Mouse (Mus musculus) spleen, adult 2 months (tissue): ENCODE results near the gene Fgf10. TPM values are rescaled to one million over a fixed set of nuclear protein-coding genes. Genes with fewer than 3 reads are reported as not detected.

Experiments used
- DNase-seq, 2 experiments: peaks; one replicate each; pipeline versions ENCODE4 v3.0.0 to v3.0.0-alpha.2; 2012 to 2021; ENCODE audit warnings: low spot score in 2 of 2, low read depth in 1 of 2
- H3K27ac ChIP-seq: fragments of 200-500 bp; 2 replicates; pipeline ENCODE4 v1.5.1; 2012; ENCODE audit warnings: low read length, inconsistent platforms; ENCODE audit not compliant: insufficient read depth
- H3K27me3 ChIP-seq: fragments of 200-500 bp; 2 replicates; pipeline ENCODE4 v1.6.1; 2012; ENCODE audit warnings: mild to moderate bottlenecking, moderate library complexity, low read length, inconsistent platforms; ENCODE audit not compliant: control insufficient read depth, insufficient read depth
- H3K36me3 ChIP-seq: fragments of 200-500 bp; 2 replicates; pipeline ENCODE4 v1.6.1; 2012; ENCODE audit warnings: mild to moderate bottlenecking, low read length, inconsistent platforms; ENCODE audit not compliant: control insufficient read depth, insufficient read depth
- H3K4me1 ChIP-seq: fragments of 200-500 bp; 2 replicates; pipeline ENCODE4 v1.6.1; 2011; ENCODE audit warnings: inconsistent platforms; ENCODE audit not compliant: control insufficient read depth, insufficient read depth, insufficient read length
- H3K4me3 ChIP-seq: fragments of 200-500 bp; 2 replicates; pipeline ENCODE4 v1.5.1; 2011; ENCODE audit warnings: mild to moderate bottlenecking, inconsistent platforms; ENCODE audit not compliant: insufficient read depth, insufficient read length; ENCODE audit errors: extremely low read depth
- CTCF ChIP-seq: fragments of 200-500 bp; IDR thresholded peaks from 2 replicates; pipeline ENCODE4 v1.5.1; 2011; ENCODE audit warnings: mild to moderate bottlenecking, inconsistent platforms; ENCODE audit not compliant: insufficient read depth, insufficient read length, insufficient replicate concordance; ENCODE audit errors: extremely low read depth
- POLR2A ChIP-seq: fragments of 200-500 bp; IDR thresholded peaks from 2 replicates; pipeline ENCODE4 v1.6.1; 2011; ENCODE audit warnings: low read depth, low read length, inconsistent platforms
- WGBS: fragments of 180-500 bp; shearing (Covaris S2); methylation state at CpG from one replicate; pipeline ENCODE4 v1.1.7; 2018; 5-methylcytosine and 5-hydroxymethylcytosine counted together
- polyA plus RNA-seq: library from polyadenylated mRNA; depleted of rRNA; stranded (reverse); fragments of >200 nt; gene quantifications from 2 replicates; pipeline ENCODE4 v1.2.3, GENCODE M21; 2012

Fgf10 gene
- polyA plus RNA-seq, 1 experiment, result not detected

GRCm38 (mm10) chr13:118744806-118745205 lies 75.2 kb downstream of the Fgf10 start:
- H3K27ac ChIP-seq, result no peak overlapping the region
- WGBS, result 84% methylated on average over 7 of the region's 7 CpGs
- H3K4me3 ChIP-seq, result no peak overlapping the region
- TF ChIP-seq CTCF (no peak), POLR2A (no peak)
- no peaks in the 10 kb centered on the region for H3K36me3 ChIP-seq
- H3K4me1 ChIP-seq, result no peaks in the 10 kb centered on the region
- DNase-seq, result no peak
- no peaks in the 10 kb centered on the region for H3K27me3 ChIP-seq

DNA sequence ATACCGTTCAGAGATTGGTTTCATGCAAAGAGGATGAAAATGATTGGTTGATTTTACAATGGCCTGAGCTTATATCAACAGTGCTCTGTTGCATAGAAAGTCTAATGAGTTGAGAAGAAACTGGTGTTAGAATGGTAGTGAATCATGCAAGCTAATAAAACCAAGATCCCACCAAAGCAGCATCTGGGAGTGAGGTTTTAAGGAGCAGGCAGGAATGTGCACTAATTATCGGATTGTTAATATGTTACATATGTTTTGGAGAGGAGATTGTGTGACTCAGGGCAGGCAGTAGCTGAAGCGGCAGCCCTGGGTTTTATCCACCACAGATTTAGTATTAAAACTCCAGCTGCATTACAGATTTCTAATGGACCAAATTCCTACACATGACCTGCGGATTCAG lies 76.8 kb downstream of the Fgf10 start:
- TF ChIP-seq POLR2A (no peak), CTCF (no peak)
- WGBS, result 83% methylated on average over 4 of the region's 4 CpGs
- no peaks in the 10 kb centered on the region for H3K4me1 ChIP-seq

DNA sequence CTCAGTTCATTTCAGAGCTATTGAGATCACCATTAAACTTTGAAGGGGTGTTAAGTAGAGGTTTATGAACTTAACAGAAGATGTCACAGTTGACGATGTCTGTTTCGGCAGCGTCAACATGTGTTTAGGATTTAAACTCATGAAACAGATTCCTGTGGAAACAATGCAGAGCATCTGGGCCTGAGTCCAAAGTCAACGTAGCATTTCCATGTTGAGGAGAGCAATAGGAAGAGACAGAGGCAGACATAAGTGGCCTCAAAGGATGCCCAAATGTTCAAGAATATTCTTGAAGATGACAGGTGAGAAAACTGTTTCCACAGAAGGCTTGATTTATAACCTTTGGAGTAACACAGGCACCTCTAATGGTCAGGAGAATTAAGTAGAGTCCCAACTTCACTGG lies 84.4 kb downstream of the Fgf10 start:
- Histone ChIP-seq H3K4me3 (no peak overlapping the region), H3K4me1 (no peaks in the 10 kb centered on the region), H3K36me3 (no peaks in the 10 kb centered on the region), H3K27me3 (no peaks in the 10 kb centered on the region), H3K27ac (no peak overlapping the region)
- DNase-seq, result no peak
- WGBS, result 85% methylated on average over 4 of the region's 4 CpGs
- no peak for TF ChIP-seq CTCF
- TF ChIP-seq POLR2A, result no peak

More for the DNA sequence above, 76.8 kb downstream of the Fgf10 start:
- Histone ChIP-seq H3K27me3 (no peaks in the 10 kb centered on the region), H3K4me3 (no peak overlapping the region), H3K36me3 (no peaks in the 10 kb centered on the region), H3K27ac (no peak overlapping the region)
- no peak for DNase-seq

GRCm38 (mm10) chr13:118759021-118759420 lies 89.4 kb downstream of the Fgf10 start:
- DNase-seq, result no peak
- no peak for TF ChIP-seq CTCF
- TF ChIP-seq POLR2A, result no peak
- Histone ChIP-seq H3K4me3 (no peak overlapping the region), H3K4me1 (no peaks in the 10 kb centered on the region), H3K27ac (no peak overlapping the region), H3K36me3 (no peaks in the 10 kb centered on the region), H3K27me3 (no peaks in the 10 kb centered on the region)
- WGBS, result 55% methylated on average over 2 of the region's 2 CpGs

DNA sequence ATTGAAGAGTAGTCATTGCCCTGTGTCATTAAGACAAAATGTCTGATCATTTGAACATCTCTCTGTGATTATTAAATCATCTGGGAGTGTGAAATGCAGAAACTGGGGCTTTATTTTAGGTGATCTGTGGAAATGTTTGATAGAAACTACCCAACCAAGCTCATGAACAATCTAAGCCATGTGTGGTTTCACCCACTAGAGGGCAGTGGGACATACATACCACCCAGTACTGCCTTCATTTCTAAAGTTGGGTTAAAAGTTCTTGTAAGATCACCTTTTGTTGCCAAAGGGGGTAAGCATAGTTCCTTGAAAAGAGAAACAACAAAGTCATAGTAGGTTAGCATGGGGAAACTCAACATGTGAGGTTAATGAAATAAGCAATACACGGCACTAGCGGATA lies 93.4 kb downstream of the Fgf10 start:
- DNase-seq, result no peak
- H3K4me3 ChIP-seq, result no peak overlapping the region
- TF ChIP-seq CTCF (no peak), POLR2A (no peak)
- no peak overlapping the region for H3K27ac ChIP-seq
- no peaks in the 10 kb centered on the region for H3K27me3 ChIP-seq
- no peaks in the 10 kb centered on the region for H3K4me1 ChIP-seq
- H3K36me3 ChIP-seq, result no peaks in the 10 kb centered on the region
- 93% methylated on average over 2 of the region's 2 CpGs for WGBS

DNA sequence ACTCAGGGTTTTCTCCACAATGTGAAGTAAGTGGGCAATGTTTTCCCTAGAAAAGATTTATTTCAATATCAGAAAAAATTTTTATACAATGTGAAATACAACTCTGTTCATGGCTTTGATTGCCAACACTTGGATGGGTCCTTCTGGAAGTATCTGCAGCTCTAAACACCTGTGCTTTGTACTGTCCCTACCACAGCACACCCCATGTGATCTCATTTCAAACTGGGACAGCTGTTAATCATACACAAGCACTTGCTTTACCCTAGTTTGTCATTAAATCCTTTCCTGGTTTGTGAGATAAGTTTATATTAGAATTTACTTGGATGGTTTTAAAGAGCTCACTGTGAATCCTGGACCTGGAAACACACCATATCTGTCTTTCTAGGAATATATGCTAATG lies 102.6 kb downstream of the Fgf10 start:
- Histone ChIP-seq H3K4me3 (no peak overlapping the region), H3K36me3 (no peaks in the 10 kb centered on the region), H3K27ac (no peak overlapping the region), H3K27me3 (no peaks in the 10 kb centered on the region), H3K4me1 (no peaks in the 10 kb centered on the region)
- DNase-seq, result no peak
- TF ChIP-seq POLR2A, result no peak
- no peak for TF ChIP-seq CTCF

GRCm38 (mm10) chr13:118775148-118775547 lies 105.6 kb downstream of the Fgf10 start:
- no peaks in the 10 kb centered on the region for H3K36me3 ChIP-seq
- H3K4me1 ChIP-seq, result no peaks in the 10 kb centered on the region
- no peak overlapping the region for H3K27ac ChIP-seq
- H3K27me3 ChIP-seq, result no peaks in the 10 kb centered on the region
- 53% methylated on average over 1 of the region's 1 CpGs for WGBS
- no peak for DNase-seq
- TF ChIP-seq CTCF (no peak), POLR2A (no peak)
- H3K4me3 ChIP-seq, result no peak overlapping the region

DNA sequence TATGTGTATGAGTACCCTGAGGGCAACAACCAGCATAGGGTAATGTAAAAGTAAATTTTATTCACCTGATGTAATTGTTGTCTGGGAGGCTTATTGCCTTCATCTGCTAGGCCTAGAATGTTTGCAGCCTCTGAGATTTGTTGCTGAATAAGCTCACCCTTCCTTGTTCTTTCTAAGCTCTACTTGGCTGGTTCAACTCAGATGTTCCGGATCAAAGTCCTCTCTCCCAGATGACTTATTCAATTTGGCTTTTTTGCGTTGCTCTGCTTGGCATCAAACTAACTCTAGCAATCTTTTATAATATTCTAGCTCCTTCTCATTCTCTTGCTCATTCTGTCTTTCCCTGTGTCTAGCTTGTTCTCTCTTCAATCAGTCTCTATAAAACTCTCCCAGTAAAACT lies 109.6 kb downstream of the Fgf10 start:
- Histone ChIP-seq H3K27ac (no peak overlapping the region), H3K4me1 (no peaks in the 10 kb centered on the region), H3K4me3 (no peak overlapping the region), H3K27me3 (no peaks in the 10 kb centered on the region), H3K36me3 (no peaks in the 10 kb centered on the region)
- WGBS, result 90% methylated on average over 2 of the region's 2 CpGs
- TF ChIP-seq POLR2A (no peak), CTCF (no peak)
- DNase-seq, result no peak
